Mouse (Mus musculus): ENCODE results near the gene Dlx6.

Dlx6 gene

DNA sequence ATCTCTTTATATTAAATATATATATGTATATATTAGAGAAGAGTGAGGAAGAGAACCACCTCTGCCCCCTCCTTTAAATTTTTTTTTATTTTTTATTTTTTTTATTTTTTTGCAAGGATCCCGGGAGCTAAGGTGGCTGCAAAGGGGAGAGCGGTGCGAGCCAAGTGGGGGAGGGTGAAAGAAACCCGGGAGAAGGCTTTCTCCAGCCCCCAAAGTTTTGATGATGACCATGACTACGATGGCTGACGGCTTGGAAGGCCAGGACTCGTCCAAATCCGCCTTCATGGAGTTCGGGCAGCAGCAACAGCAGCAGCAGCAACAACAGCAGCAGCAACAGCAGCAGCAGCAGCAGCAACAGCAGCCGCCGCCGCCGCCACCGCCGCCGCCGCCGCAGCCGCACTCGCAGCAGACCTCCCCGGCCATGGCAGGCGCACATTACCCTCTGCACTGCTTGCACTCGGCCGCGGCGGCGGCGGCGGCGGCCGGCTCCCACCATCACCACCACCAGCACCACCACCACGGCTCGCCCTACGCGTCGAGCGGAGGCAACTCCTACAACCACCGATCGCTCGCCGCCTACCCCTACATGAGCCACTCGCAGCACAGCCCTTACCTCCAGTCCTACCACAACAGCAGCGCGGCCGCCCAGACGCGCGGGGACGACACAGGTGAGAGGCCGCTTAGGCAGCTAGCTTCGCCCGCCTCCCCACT, at the start of gene Dlx6:
Dlx6 (plus strand) TSS at position 175 of the 711 bp plus-strand sequence.
- peak; percentile 56 to 58 for DNase-seq

DNA sequence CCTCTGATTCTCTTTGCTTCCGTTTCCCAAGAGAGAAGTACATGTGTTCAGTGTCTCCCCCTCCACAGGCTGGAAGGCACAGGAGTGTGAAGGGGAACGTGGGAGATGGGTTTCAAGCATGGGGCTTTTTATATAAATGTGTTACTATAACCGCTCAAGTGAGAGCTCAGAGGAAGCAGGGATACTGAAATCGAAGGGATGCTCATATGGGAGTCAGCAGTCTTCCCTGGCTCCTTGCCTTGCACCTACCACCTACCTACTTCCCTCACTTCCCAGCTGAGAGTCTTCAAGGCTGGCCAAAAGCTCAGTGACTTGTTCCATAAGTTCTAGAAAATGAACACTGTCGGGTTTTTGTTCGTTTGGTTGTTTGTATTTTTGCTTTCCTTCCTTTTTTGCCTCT, 46.3 kb upstream of the Dlx6 start:
- no peak for DNase-seq

DNA sequence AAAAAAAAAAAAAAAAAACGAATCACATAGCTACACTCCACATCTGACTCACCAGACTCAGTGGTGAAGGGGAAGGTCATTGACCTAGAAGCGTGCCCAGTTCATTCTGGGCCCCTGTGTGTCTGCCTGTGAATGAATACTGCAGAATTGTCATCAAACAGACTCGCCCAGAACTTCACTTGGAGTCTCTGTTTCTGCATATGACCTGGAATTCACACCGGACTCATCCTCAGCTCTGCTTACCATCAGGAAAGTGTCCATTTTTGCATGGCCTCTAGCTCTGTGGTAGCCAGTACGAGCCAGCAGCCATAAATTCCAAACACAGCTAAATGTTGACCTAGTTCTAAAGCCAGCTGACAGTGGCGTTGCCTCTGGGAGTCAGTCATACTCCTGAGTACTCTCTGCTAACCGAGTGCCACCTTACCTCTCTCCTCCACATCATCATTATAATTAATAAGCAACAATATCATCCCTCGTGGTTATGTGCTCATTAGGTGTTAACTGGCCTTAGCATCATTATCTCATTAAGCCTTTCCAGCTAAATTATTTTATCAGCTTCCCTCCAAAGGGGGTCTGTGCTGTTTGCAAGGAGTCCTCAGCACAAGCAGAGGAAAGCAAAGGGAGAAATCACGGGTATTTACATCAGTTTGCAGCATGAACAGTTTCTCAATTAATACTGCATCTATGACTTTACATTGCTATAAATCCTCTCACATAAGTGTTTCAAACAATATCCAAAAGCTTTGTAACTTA, 44.9 kb upstream of the Dlx6 start:
- DNase-seq, result no peak

DNA sequence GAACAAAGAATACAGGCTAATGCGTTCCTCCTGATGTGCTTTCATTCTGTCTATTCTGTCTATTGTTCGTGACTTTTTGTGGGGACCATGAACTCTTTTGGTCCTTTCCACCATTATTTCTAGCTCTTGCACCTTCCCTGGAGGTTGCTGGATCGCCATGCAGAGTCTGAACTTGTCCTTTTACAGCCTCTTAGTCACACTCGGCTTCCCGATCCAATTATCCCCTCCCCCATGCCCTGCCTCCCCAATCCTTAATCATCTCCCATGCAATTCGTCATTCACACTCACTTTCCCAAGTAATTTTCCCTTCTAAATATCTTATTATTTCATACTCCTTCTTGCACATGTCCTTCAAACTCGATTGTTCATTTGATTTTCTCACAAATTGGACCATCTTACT, 44.0 kb upstream of the Dlx6 start:
- no peak for DNase-seq

DNA sequence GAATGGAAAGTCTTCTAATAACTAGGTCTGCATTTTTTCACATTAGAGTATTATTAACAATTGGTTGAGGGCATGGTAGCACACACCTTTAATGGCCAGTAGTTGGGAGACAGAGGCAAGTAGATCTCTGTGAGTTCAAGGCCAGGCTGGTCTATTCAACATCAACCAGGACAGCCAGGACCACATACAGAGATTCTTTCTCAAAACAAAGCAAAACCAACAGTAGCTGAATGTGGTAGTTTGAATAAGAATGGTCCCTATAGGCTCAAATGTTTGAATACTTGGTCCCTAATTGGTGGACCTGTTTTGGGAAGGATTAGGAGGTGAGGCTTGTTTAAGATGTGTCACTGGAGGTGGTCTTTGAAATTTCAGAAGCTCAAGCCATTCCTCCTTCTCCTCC, 37.8 kb upstream of the Dlx6 start:
- DNase-seq, result no peak

DNA sequence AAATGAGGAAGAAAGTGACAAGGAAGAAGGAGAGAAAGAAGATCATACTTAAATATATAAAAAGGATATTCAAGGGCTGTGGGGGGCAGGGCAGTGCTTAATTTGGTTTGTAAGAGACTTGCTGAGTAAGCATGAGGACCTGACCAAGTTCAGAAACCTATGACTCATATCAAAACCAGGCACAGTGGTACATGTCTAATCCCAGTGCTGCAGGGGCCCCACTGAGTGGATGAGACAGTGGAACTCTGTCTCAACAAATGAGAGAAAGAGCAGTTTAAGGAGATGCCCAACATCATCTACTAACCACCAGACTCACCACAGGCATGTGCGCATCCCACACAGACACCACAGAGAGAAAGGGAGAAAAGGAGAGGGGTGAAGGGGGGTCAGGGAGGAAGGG, 36.3 kb upstream of the Dlx6 start:
- DNase-seq, result no peak

DNA sequence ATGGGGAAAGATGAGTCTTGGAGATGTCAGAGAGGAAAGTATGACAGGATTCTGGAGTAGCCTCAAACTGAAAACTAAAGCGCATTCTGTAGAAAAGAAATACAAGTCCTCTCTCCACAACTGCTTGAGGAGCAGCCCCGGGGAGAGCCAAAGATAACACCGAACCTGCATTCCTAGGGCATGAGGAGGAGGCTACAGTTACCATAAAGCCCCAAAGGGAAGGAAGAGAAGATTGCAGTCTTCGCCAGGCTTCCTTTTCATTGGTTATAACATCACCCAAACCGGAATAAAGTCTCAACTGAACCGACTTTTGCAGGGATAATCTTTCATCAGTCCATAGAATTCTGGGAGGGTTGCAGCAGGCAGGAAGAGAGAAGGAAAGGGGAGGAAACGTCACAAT, 32.7 kb upstream of the Dlx6 start:
- DNase-seq, result no peak

DNA sequence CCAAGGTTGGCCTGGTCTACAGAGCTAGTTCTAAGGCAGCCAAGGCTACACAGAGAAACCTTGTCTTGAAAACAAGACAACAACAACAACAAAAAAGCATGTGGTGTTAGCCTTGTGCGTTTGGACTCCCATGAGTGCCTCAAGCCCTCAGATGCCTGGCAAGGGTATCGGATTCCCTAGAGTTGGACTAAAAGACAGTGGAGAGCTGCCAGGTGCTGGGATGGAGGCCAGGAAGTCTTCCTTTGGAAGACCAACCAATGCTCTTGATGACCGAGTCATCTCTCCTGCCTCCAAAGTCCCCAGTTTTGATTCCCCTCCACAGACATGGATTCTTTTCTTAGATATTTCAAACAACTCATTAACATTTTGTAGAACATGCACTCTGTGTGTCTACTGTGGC, 29.8 kb upstream of the Dlx6 start:
- peak; percentile 53 to 65 for DNase-seq

DNA sequence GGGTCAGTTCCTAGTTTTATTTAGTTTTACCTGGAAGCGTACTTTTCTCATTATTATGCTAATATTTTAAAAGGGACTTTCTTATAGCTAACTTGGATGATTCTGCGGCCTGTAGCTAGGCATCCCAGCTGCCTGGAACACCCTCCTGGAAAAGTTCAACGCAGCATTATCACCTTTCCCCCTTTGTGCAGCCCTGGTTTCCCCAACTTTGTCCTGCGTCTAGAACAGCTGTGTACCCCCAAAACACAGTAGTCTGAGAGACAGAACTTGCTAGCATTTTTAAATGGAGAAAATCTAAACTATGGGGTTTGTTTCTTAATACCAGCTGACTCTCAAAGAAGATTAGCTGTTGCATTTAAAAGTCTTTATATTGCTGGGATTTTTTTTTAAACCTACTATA, 14.6 kb upstream of the Dlx6 start:
- no peak for DNase-seq

DNA sequence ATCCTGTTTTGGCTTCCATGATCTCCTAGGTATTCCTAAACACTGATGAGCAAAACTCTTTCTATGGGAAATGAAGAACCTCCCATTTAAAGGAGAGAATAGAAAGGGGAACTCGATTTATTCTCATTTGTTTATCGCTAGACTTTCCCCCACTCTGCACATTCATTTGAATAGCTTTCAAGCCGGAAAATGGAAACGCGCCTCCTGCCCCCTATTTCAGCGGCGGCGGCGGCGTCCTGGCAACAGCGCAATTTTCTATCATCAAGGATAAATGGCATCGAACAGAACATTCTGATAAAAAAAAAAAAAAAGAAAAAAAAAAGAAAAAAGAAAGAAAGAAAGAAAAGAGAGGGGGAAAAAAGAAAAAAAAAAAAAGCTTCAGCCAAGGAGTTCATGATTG, 13.4 kb upstream of the Dlx6 start:
- peak in 1 of 2 experiments; percentile 34 for DNase-seq

DNA sequence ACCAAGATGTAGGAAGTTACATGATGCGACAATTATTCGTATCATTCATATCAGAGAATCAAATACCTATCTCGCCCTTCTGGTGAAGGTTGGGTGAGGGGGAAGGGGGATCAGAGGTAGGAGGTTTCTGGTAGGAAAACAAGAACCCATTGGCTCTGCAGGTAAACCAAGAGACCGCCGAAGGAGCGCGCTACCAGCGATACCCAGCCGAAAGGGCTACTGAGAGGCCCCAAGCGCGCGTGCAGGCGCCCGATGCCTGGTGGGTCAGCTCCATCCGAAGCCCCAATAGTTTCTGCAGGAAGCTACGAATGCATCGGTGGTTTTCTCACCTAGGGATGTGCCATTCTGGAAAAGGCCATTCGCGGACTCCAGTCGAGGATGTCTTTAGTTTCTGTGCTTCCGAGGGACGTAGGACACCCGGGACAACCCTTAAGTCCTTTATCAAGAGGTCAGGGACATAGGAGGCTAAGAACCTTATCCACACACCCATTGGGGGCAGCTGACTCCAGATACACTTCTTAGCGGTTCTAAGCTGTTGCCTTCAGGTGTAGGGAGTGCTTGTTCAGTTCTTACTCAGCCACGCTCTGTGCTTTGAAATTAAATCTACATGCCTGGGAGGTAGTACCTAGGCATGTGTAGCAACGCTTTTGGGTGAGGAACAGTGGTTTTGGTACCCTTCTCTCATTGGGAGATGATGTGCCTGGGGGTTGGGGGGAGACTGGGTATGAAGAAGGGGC, 12.6 kb upstream of the Dlx6 start:
- DNase-seq, result peak in 1 of 2 experiments; percentile 26

DNA sequence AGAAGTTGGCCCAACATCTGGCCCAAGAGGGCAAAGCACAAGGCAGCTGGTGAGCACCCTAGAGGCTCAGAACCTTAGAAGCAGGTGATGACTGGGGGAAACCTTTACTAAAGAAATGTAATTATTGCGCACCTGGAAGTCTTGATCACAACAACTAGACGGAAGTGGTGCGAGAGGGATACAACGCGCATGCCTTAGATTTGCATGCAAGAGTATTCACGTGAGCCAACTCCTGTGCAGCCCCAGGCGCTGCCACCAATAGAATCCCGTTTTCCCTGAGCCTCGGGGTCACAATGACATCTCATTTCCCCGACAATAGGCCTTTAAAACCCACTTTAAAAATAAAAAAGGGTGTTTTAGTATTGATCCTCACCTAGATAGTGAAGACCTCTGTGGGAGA, 12.0 kb upstream of the Dlx6 start:
- DNase-seq, result no peak

DNA sequence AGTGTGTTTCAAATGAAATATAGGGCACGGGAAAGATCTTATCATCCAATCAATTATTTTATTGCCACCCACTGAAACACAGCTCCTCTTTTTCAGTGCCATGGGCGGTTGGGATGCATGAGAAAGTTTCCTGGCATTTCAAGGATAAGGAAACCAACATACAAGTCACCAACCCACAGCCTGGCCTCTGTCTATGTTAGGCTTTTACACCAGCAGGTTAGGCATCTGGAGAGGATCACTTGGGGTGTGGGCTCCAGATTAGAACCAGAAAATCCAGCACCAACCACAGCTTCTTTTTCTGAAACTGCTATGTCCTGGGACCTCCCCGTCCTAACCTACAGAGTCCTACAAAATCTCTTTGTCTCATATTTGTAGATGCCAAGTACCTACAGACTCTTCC, 10.2 kb upstream of the Dlx6 start:
- DNase-seq, result no peak

DNA sequence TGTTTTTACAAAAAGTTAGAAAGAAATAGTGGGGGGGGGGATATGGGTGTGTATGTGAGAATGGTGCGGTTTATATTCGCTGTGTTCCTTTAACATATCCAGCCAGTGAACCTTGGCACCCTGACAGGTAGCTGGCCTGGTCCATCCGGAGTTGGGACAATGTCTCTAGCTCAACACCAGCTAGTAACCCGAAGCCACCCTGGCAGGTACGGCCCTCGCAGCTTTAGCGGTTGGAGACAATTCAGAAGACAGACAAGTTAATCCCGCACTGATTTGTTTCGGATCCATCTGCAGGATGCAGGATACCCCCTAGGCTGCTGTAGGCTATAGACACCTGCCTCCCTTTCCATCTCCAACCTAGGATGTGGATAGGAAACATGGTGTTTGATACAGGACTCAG, 9.0 kb upstream of the Dlx6 start:
- peak in 1 of 2 experiments; percentile 25 for DNase-seq

DNA sequence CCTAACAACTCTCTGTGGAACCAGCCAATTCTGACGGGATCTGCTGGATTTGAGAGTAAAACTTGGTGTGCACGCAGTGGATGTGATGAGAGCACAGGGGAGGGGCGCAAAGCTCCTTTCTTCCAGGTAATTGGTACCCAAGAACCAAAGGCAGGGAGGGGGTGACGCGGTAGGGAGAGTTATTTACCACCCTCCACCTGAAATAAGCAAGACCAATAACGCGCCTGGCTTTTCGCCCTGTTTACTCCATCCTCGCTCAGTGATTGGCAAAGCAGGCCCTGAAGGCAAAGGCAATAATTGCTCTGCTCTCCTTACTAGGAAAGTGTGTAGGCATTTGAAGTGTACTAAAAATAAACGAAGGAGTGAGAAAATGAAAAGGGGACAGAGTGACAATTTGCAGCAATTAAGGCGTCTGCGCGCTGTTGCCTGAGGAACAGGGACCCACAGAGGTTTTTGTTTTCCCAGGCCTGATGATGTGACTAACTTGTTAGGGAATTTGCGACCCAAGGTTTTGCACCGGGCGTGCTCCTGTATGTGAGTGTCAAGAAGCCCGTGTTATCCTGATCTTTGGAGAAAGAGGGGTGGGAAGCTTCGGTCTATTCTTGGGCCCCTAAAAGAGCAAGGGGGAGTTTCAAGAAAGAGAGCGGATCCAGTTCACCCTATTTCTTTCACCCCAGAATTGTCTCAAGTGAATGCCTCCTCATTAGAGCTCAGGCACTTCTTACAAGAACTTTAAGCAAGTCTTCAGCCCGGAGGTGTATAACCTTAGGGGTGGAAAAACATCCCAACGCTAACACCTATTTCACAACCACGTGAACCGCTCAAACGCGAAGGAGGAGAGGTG, 8.0 kb upstream of the Dlx6 start:
- DNase-seq, result peak in 1 of 2 experiments; percentile 13

DNA sequence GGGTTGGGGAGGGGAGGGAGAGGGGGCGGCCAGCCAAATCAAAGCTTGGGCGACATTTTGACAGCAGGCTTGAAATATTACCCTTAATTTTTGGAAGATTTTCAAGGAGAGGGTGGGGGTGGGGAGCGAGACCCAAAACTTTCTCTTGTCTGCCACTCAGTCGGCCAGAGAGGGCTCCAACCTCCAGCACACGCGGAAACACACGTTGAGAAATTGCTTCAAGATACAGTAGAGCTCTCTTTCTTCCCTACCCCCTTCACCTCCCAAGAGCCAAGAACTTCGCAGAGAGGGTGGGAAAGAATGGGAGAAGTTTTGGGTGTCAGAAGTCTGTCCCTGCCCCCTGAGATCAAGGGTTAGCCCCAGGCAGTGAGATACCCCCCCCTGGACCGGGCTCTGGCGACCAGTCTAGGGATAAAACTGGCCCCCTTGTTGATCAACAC, 7.4 kb upstream of the Dlx6 start:
- peak in 1 of 2 experiments; percentile 8 for DNase-seq

DNA sequence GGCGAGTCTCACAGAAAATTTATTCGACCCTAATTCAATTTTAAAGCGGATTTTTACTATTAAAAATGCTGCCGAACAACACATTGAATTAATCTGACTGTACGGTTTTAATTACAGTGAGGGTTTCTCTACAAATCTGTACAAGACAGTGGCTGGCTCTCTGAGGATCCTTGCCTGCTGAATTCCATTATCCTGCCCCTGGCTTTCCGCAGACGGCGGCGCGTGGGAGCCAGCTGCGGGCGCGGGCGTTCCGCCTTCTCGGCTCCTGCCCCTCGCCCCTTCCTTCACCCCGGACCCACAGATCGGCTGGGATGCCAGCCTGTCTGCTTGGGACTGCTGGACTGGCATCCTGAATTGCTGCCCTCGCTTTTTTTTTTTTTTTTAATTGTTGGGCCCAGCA, 6.8 kb upstream of the Dlx6 start:
- peak in 1 of 2 experiments; percentile 33 for DNase-seq

DNA sequence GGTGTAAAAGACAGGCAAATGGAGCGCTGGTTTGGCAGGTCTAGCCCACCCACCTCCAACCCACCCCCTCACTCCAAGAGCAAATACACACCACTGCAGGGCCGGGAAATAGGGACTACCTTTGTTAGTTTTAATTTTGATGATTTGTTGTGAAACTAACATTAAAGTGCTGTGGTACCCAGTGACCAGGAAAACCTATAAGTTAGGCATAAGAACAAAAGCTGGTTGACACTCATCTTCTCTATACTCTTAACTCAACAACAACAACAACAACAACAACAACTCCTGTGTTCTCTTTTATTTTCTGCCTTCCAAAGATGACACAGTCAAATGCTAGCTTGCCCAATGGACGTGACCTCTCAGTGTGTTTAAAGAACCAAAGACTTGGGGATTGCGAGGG, 6.3 kb upstream of the Dlx6 start:
- DNase-seq, result peak in 1 of 2 experiments; percentile 20

DNA sequence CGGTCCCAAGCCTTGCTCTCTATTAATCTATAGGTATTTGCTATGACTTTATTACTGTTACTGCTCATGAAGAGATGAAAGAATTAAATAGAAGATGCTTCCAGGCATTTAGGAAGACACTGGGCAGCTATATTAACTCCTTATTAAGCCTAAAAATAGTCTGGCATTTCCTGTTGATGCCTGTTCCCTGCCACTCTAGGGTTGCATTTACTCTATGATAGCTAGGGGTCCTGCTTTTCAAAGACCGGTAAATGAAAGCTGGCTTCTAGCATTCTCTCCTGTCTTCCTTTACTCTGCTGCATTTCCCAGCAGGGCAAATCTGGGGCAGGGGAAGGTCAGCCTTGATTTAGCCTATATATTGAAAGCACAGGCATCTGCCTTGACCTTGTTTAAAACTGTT, 5.4 kb upstream of the Dlx6 start:
- peak in 1 of 2 experiments; percentile 13 for DNase-seq

DNA sequence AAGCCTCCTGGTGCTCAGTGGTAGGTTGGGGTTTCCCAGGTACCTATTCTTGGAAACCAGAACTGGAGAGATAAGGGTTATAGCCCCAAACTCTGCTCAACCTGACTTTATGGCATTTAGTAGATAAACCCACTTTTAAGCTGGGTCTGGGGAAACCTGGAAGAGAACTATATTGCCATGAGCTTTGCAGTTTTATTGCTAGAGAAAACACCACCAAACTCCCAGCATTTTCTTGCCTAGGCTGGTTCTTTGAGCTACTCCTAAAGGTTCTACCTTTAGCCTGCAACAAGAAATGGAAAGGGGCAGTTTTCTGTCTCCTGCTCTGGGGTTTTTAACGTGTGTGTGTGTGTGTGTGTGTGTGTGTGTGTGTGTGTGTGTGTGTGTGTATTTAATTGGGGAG, 4.6 kb upstream of the Dlx6 start:
- peak in 1 of 2 experiments; percentile 7 for DNase-seq

DNA sequence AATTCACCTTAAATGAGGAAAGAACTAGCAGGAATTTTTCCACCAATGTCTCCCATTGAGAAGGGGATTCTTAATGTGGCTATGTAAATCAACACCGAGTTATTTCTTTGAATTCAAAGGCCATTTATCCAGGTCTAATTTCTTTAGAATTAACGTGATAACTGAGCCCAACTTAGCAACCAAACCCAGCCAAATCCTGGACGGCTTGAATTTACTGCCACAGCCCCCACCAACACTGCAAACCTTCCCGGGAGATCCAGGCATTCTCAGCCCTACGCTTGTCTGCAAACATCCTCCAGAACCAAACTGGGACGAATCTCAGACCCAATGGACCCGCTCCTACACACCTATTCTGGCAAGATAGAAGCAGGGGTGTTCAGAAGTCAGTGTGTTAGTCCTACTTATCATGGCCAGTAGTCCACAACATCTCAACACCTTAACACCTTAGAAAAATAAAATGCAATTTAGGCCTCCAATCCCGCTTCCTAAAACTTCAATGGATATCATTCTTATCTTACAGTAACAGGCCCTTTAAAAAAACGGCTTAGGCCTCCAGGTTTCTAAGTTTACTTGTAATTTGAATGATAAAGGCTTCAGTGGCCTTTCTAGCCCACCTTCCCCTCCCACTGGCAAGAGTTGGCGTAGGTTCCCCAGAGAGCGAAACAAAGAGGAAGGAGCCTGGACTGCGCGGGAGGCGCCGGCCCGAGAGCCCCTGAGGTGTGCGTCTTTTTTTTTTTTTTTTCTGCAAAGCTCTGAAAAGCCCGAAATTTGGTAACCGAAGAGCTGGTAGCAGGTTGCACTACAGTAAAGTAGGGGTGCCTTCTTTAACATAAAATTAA, 3.8 kb upstream of the Dlx6 start:
- peak in 1 of 2 experiments; percentile 17 for DNase-seq

DNA sequence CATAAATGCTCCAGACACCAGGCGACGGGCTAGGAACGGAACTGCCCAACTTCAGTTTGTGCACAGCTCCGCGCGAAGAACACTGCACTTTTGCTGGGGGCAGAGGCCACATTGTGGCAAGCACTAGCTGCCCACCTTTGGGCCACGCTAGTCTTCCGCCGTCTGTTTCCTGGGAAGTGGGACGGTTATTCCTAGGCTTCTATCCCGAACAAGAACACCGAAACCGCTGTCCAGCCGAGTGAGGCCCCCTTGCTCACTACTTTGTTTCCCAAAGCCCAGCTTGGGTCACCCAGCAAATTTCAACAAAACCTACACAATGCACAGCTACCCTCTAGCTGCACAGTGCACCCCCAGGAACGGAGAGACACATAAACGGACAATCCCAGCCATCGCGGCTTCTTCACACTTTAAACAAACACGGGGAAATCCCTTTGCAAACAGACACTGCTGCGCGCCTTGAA, 3.2 kb upstream of the Dlx6 start:
- DNase-seq, result no peak
